Mouse (Mus musculus) spleen, postnatal 4 days (tissue): Measurements from ENCODE around the gene Gm49361.

ENCODE experiments used
- DNase-seq, 2 experiments: peaks; one replicate each; pipeline ENCODE4 v3.0.0; 2022; ENCODE audit warnings: low spot score in 2 of 2

Gm49361 gene

GRCm38 (mm10) chr14:57746001-57746771 lies at the start of gene Gm49361:
TSS of gene Gm49361 (minus strand) at chr14:57746103.
- peak; percentile 87 to 94 for DNase-seq

DNA sequence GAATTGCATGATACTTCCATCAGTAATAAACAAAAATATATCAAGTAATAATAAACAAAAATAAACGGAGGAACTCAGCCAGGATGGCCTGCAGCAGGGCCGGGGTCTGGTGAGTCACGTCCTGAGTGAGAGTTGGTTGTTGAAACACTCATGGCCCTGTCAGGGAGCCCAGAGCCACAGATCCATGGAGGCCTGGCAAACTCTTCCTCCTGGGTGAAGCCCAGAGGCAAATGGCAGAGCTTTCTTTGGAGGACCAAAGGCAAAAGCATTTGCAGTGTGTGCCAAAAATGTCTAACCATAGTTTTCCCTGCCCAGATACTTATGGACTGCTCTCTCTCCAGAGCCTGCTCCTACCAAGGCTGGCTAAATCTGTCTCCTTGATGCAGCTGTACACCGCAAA lies 45.3 kb upstream of the Gm49361 start:
- DNase-seq, result no peak

GRCm38 (mm10) chr14:57789759-57790158 lies 43.9 kb upstream of the Gm49361 start:
- DNase-seq, result no peak

GRCm38 (mm10) chr14:57789311-57789710 lies 43.4 kb upstream of the Gm49361 start:
- DNase-seq, result no peak

GRCm38 (mm10) chr14:57787406-57787805 lies 41.5 kb upstream of the Gm49361 start:
- DNase-seq, result no peak

DNA sequence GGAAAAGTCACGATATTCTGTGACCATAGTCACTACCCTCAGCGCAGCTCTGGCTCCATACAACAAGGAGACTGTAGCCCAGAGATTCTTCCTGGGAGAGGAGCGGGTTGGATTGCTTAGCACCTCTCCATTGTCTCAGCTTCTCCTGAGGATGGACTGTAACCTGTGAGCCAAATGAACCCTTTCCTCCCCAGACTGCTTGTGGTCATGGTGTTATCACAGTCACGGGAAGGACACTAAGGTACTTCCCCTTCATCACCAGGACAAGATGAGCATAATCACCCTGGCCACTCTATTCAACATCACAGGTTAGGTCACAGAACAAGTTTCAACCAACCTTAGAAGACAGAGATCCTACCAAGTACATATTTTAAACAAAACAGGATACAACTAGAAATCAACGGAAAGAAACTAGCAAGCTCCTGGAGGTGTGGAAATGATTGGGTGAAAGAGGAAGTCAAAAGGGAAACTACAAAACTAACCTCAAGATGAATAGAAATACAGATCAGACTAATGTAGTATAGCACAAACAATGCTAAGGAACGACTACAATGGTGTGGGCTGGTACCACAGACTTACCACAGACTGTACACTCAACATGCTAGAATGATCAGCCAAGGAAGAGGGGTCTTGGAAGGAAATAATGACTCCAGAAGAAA lies 26.4 kb upstream of the Gm49361 start:
- no peak for DNase-seq

DNA sequence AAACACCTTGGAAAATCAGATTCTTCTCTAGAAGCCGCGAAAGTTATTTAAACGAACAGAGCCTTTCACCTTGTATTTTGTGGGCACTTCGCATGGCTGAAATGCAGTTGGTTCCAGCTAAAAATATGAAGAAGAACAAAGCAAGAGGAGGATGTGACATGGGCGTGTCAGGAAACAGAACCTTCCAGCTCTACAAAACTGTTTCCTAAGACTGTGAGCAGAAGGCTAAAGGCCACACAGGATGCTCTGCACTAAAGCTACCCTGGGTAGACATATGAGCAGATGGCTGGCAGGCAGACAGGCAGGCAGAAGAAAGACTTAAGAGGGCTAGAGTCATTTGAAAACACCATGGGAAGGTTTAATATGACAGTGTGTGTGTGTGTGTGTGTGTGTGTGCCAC lies 23.2 kb upstream of the Gm49361 start:
- DNase-seq, result no peak

GRCm38 (mm10) chr14:57760447-57761412 lies 14.8 kb upstream of the Gm49361 start:
- DNase-seq, result no peak

DNA sequence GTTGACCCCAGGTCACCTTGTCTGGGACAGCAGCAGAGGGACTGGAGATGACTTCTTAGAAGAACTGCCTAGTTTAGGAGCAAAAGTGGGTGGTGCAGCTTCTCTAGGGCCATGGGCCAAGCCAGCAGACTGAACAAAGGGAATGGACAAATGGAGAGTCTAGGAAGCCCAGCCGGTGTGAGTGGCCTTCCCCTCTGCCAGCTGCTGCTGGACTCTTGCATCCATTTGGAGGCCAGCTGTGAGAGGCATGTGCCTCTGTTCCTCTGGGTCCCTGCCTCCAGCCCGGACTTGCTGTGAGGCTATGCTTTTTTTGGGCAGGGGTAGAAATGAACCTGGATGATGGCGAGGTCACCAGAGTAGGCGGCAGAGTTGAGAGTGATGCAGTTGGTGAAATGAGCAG lies 12.3 kb upstream of the Gm49361 start, which contains the start of gene Lats2:
Gene Lats2, minus strand, starts transcription at position 152 of the 400 bp plus-strand sequence.
- DNase-seq, result no peak

DNA sequence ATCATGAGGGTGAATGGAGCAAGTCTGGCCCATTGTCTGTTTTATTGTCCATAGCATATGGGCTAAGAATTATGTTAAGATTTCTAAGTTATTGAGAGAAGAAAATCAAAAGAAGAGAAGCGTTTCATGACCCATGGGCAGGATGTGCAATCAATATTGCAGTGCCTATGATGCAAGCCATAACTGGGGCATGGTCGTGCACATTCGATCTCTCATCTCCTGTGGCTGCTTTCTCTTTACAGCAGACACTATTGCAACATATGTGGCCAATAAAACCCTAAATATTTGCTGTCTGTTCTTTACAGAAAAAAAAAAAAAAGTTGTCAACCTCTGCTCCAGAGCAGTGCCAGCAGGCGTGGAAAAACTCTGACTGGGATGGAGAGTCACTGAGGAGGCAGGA lies 10.2 kb upstream of the Gm49361 start:
- DNase-seq, result no peak

- DNase-seq, result no peak
Measured at GRCm38 (mm10) chr14:57755661-57756060, 9.8 kb upstream of the Gm49361 start.

DNA sequence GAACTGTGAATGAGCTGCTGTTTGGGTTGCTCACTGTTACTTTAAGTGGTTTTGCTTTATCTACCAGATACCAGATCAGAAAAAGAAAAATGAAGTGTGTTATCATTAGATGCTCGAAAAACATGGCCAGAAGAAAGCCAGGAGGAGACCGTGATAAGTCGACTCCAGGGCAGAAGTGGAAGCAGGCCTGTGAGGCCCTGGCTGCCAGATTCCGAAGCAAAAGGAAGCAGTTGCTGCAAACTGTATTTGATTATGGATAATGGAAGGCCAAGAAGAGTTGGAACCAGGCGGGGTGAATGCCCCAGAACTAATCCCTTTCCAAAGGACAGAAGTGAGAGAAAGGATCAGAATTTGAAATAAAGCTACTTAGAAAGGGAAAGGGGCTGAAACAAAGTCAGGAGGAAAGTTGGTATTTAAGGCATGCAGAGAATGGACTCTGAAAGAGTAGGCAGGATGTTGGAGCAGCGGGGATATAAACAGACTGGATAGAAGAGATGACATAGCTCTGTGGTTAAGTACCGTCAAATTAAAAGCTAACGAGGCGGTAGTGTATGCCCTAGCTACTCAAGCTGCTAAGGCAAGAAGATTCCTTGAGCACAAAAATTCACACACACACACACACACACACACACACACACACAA lies 7.6 kb upstream of the Gm49361 start:
- peak in 1 of 2 experiments; percentile 31 for DNase-seq

GRCm38 (mm10) chr14:57751006-57751405 lies 5.1 kb upstream of the Gm49361 start:
- peak in 1 of 2 experiments; percentile 41 for DNase-seq

GRCm38 (mm10) chr14:57749501-57749900 lies 3.6 kb upstream of the Gm49361 start:
- no peak for DNase-seq

GRCm38 (mm10) chr14:57745291-57745969 lies 473 bp downstream of the Gm49361 start:
- peak in 1 of 2 experiments; percentile 80 for DNase-seq

- DNase-seq, result no peak
Measured at GRCm38 (mm10) chr14:57744547-57744946, 1.4 kb downstream of the Gm49361 start.

DNA sequence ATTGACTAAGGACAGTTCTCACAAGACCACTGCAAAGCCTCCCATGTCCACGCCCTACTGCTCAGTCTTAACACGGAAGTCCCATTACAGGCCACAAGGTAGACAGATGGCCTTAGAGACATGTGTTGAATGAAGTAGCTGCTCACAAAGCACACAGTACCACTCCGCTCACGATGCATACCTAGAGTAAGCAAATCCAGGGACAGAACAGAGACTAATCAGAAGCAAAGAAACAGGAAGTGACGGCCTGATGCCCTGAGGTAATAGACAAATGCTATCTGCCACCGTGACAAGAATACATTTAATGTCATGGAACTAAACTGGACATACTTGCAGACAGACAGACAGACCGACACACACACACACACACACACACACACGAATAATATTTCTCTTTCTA lies 5.3 kb downstream of the Gm49361 start:
- no peak for DNase-seq

- DNase-seq, result no peak
Measured at GRCm38 (mm10) chr14:57737089-57737488, 8.8 kb downstream of the Gm49361 start.

DNA sequence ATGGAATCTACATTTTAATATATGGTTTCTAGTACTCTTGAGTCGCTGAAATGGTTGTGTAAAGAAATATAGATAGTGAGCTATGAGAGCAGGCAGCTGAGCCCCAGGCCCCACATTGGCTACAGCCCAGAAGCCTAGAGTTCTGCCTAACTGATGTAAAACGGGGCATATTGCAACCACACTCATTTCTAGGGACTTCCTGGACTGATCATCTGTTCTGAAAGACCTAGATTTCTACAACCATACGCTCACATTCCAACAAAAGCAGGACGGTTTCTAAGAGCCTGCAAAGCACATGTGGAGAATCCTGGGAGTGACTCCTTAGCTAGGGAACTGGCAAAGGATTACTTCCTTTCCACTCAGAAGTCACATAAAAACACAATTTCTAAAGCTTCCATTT lies 9.8 kb downstream of the Gm49361 start:
- no peak for DNase-seq

GRCm38 (mm10) chr14:57732668-57733293 lies 13.1 kb downstream of the Gm49361 start:
- DNase-seq, result no peak
